Mouse (Mus musculus) cerebellum, adult (tissue): ENCODE measurements around the gene Cyp1b1.

ENCODE experiments used
- ATAC-seq: cut with Nextera tagmentation; 2 replicates; pipeline ENCODE4 v1.9.2; 2017; ENCODE audit warnings: mild to moderate bottlenecking, moderate library complexity, mixed read lengths; ENCODE audit not compliant: insufficient number of reproducible peaks, low FRiP score, low TSS enrichment

The Cyp1b1 gene

GRCm38 (mm10) chr17:79654187-79654586, 60.7 kb downstream of the Cyp1b1 start:
- no peak for ATAC-seq

- no peak for ATAC-seq
Observed at GRCm38 (mm10) chr17:79653171-79653570, 61.7 kb downstream of the Cyp1b1 start.
